Mouse (Mus musculus) cerebellum, postnatal 36 days (tissue): Measurements from ENCODE around the gene Orm3.
A peak's percentile ranks its signal among the peaks of the same experiment; 100 is the strongest.

ENCODE experiments used
- DNase-seq, 2 experiments: peaks; one replicate each; pipeline ENCODE4 v3.0.0; 2021 to 2022; ENCODE audit warnings: mixed read lengths in 2 of 2

Orm3 gene

GRCm38 (mm10) chr4:63371890-63372289, 15.9 kb downstream of the Orm3 start:
- DNase-seq = no peak

GRCm38 (mm10) chr4:63373404-63373803, 17.4 kb downstream of the Orm3 start:
- no peak for DNase-seq

- no peak for DNase-seq
Measured at GRCm38 (mm10) chr4:63374331-63374730, 18.4 kb downstream of the Orm3 start.

- DNase-seq = peak; percentile 15 to 20
Measured at GRCm38 (mm10) chr4:63375367-63375766, 19.4 kb downstream of the Orm3 start.

- DNase-seq = no peak
Measured at GRCm38 (mm10) chr4:63377483-63377882, 21.5 kb downstream of the Orm3 start.

GRCm38 (mm10) chr4:63382676-63383369, 26.9 kb downstream of the Orm3 start:
- DNase-seq = no peak

GRCm38 (mm10) chr4:63383474-63383873, 27.5 kb downstream of the Orm3 start:
- no peak for DNase-seq

- no peak for DNase-seq
Measured at GRCm38 (mm10) chr4:63384262-63384661, 28.3 kb downstream of the Orm3 start.

- no peak for DNase-seq
Measured at GRCm38 (mm10) chr4:63385253-63385652, 29.3 kb downstream of the Orm3 start.

GRCm38 (mm10) chr4:63385784-63386183, 29.8 kb downstream of the Orm3 start:
- DNase-seq = no peak

- DNase-seq = no peak
Measured at GRCm38 (mm10) chr4:63388029-63388428, 32.1 kb downstream of the Orm3 start.

- no peak for DNase-seq
Measured at GRCm38 (mm10) chr4:63389121-63389886, 33.3 kb downstream of the Orm3 start.

- DNase-seq = no peak
Measured at GRCm38 (mm10) chr4:63389887-63390528, 34.0 kb downstream of the Orm3 start.

GRCm38 (mm10) chr4:63391322-63391721, 35.4 kb downstream of the Orm3 start:
- no peak for DNase-seq

- no peak for DNase-seq
Measured at GRCm38 (mm10) chr4:63397981-63398537, 42.1 kb downstream of the Orm3 start.

- no peak for DNase-seq
Measured at GRCm38 (mm10) chr4:63398854-63399609, 43.1 kb downstream of the Orm3 start.

GRCm38 (mm10) chr4:63399691-63400270, 43.8 kb downstream of the Orm3 start:
- DNase-seq = no peak

- no peak for DNase-seq
Measured at GRCm38 (mm10) chr4:63400541-63401306, 44.8 kb downstream of the Orm3 start.

- no peak for DNase-seq
Measured at GRCm38 (mm10) chr4:63401620-63402019, 45.7 kb downstream of the Orm3 start.

GRCm38 (mm10) chr4:63402056-63402455, 46.1 kb downstream of the Orm3 start:
- DNase-seq = no peak

GRCm38 (mm10) chr4:63402558-63402957, 46.6 kb downstream of the Orm3 start:
- no peak for DNase-seq
